Mouse (Mus musculus): ENCODE data around the gene Tmem151a.

DNA sequence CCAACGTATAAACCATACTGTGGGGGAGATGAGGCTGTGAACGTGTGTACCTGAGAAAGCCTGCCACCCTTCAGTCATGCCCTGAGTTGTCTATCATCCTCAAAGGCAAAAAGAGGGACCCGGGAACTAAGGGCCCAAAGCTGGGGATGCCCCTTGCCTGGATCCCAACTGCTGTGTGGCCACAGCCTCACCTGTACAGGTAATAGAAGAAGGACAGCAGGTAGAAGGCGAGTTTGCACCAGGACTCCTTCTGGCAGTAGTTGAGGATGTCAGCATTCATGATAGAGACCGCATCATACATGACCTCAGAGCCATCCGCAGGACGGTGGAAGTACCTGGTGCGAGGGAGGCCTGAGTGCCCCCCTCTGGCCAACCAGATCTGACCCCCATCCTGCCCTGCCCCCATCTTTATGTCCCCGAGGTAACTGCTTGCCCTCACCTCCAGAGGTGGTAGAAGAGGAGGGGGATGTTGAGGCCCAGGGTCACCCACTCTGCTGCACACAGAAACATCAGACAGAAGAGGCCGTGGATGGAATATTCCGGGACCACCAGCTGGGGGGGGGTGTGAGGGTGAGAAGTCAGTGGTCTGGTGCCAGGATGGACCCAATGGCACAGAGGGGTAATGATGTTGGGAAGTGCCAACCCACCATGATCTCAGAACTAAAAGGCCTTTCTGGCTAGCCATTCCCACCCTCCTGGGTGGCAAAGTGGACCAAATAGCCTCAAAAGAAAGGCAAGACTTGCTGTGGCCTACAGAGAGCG is 8.3 kb upstream of the Tmem151a start:
- no peak for TF ChIP-seq CTCF (IDR thresholded peaks at IDR 0.05; ENCODE audit: insufficient read depth, low read depth, low read length)
- no peak for TF ChIP-seq POLR2A (IDR thresholded peaks at IDR 0.05; ENCODE audit: insufficient read depth, low read depth, low read length)
